Mouse (Mus musculus): ENCODE data around the gene 4930402H24Rik.
A peak's percentile ranks its signal among the peaks of the same experiment; 100 is the strongest.

GRCm38 (mm10) chr2:130697153-130697810 lies 208.9 kb downstream of the 4930402H24Rik start, which contains the start of gene Slc4a11:
- TF ChIP-seq CTCF (IDR thresholded peaks at IDR 0.05; ENCODE audit: borderline replicate concordance, insufficient read depth, low read length) (no peak), POLR2A (IDR thresholded peaks at IDR 0.05; ENCODE audit: low read depth, low read length) (peak; percentile 72)
